Mouse (Mus musculus) mature B cell (primary cell): ENCODE data around the gene Lin7a.

Source experiments
- in situ Hi-C: fragments of 300-500 bp; cut with MboI; formaldehyde crosslinking; loops from 2 replicates; pipeline ENCODE4 v1.14.3; 2019

Lin7a gene

GRCm38 (mm10) chr10:107251801-107252502 is 19.5 kb upstream of the Lin7a start:
- in situ Hi-C loops: no loop called here

- in situ Hi-C loops: no loop called here
Observed at GRCm38 (mm10) chr10:107252503-107252815, 19.0 kb upstream of the Lin7a start.

- in situ Hi-C loops: no loop called here
Observed at GRCm38 (mm10) chr10:107253191-107253965, 18.1 kb upstream of the Lin7a start.

GRCm38 (mm10) chr10:107254656-107255055 is 16.8 kb upstream of the Lin7a start:
- in situ Hi-C loops: no loop called here

- in situ Hi-C loops: no loop called here
Observed at GRCm38 (mm10) chr10:107255351-107256050, 16.0 kb upstream of the Lin7a start.

GRCm38 (mm10) chr10:107256451-107256960 is 15.0 kb upstream of the Lin7a start:
- in situ Hi-C loops: no loop called here

GRCm38 (mm10) chr10:107260428-107260827 is 11.1 kb upstream of the Lin7a start:
- in situ Hi-C loops: no loop called here

GRCm38 (mm10) chr10:107272131-107272803 is 781 bp downstream of the Lin7a start:
- in situ Hi-C loops: no loop called here

- in situ Hi-C loops: no loop called here
Observed at GRCm38 (mm10) chr10:107272804-107273145, 1.3 kb downstream of the Lin7a start.

GRCm38 (mm10) chr10:107273848-107274247 is 2.4 kb downstream of the Lin7a start:
- in situ Hi-C loops: no loop called here

GRCm38 (mm10) chr10:107274785-107275184 is 3.3 kb downstream of the Lin7a start:
- in situ Hi-C loops: no loop called here

GRCm38 (mm10) chr10:107276647-107277046 is 5.2 kb downstream of the Lin7a start:
- in situ Hi-C loops: no loop called here

- in situ Hi-C loops: no loop called here
Observed at GRCm38 (mm10) chr10:107293934-107294664, 22.6 kb downstream of the Lin7a start.

GRCm38 (mm10) chr10:107300587-107301248 is 29.2 kb downstream of the Lin7a start:
- in situ Hi-C loops: no loop called here

GRCm38 (mm10) chr10:107310964-107311490 is 39.5 kb downstream of the Lin7a start:
- in situ Hi-C loops: no loop called here

- in situ Hi-C loops: no loop called here
Observed at GRCm38 (mm10) chr10:107312609-107313008, 41.1 kb downstream of the Lin7a start.

GRCm38 (mm10) chr10:107313395-107313794 is 41.9 kb downstream of the Lin7a start:
- in situ Hi-C loops: no loop called here

GRCm38 (mm10) chr10:107315251-107315650 is 43.8 kb downstream of the Lin7a start:
- in situ Hi-C loops: no loop called here

GRCm38 (mm10) chr10:107315681-107316080 is 44.2 kb downstream of the Lin7a start:
- in situ Hi-C loops: no loop called here

- in situ Hi-C loops: no loop called here
Observed at GRCm38 (mm10) chr10:107316100-107316499, 44.6 kb downstream of the Lin7a start.

- in situ Hi-C loops: no loop called here
Observed at GRCm38 (mm10) chr10:107319648-107320047, 48.2 kb downstream of the Lin7a start.
